In the genomic region with DNA sequence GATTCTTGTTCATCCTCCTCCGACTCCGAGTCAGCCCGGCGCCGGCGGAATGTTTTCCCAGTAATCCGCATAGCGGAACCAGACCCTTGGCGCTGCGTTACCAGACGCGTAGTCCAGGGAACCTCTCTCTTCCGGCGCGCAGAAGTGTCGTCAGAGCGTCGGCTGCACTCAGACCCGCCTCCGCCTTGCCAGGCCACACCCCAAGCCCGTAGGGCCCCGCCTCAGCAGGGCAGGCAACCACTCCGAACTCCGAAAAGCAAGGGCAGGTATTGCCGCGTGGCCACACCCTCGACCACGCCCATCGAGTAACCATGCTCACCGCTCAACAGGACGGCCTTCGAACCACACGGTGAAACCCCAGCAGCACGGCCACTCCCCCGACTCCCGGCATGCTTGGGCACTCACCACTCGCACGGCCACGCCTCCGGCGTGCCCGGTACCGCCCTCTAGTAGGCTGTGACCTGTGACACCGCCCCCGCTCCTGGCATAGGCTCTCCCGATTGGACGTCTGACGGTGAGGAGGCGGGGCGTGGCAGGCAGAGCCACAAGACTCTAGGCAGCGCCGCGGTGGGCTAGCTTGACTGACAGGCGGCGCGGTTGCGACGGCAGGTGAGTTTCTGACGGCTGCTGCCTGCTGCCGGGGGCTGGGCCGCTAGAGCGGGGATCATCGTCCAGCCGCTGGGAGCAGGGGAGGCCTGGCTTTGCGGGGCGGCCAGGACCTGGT, we compare ENCODE assay signal across 8 mouse cellular contexts. TPM values are rescaled to one million over a fixed set of nuclear protein-coding genes. Genes with fewer than 3 reads are reported as not detected.
A peak's percentile ranks its signal among the peaks of the same experiment; 100 is the strongest.
DNase-seq lines count a peak whose midpoint lies in the region; ATAC-seq and TF ChIP-seq lines count a peak whose summit lies in the region.

A gene (minus strand): TSS at position 412 of the 724 bp plus-strand sequence.
A gene (plus strand): TSS at position 490 of the 724 bp plus-strand sequence.

- H3K27me3 ChIP-seq in forebrain, embryonic 10.5 days (ENCODE audit: poor library complexity, severe bottlenecking) = no peaks in the 10 kb centered on the region
- H3K27me3 ChIP-seq in heart, embryonic 15.5 days = no peaks in the 10 kb centered on the region
- H3K27me3 ChIP-seq in liver, embryonic 14.5 days (ENCODE audit: control insufficient read depth, insufficient read depth, low read length) = no peaks in the 10 kb centered on the region
- no peaks in the 10 kb centered on the region for H3K27me3 ChIP-seq in neural tube, embryonic 11.5 days (ENCODE audit: control insufficient read depth, insufficient read depth, low read length)
- H3K27me3 ChIP-seq in stomach, postnatal 0 days (ENCODE audit: control insufficient read depth, insufficient read depth, low read length) = no peaks in the 10 kb centered on the region

- no peak for TF ChIP-seq EP300 in liver, embryonic 14.5 days (IDR thresholded peaks at IDR 0.05; ENCODE audit: low read depth)
- TF ChIP-seq EP300 in stomach, postnatal 0 days (optimal IDR thresholded peaks at IDR 0.05) = no peak

- peak within 1 kb of the TSS; percentile 72 for H3K9ac ChIP-seq in heart, embryonic 15.5 days
- H3K9ac ChIP-seq in liver, embryonic 14.5 days (replicated peaks) = peak within 1 kb of the TSS; percentile 83
- peak within 1 kb of the TSS; percentile 50 for H3K9ac ChIP-seq in neural tube, embryonic 11.5 days (ENCODE audit: low read length)
- H3K9ac ChIP-seq in stomach, postnatal 0 days (ENCODE audit: low read length) = peak within 1 kb of the TSS; percentile 71

- DNase-seq in CD8-positive naive resting alpha-beta T cell, adult 2 months (ENCODE audit: low read depth in 2 of 2, low spot score in 2 of 2) = peak; percentile 99 to 100
- peak; percentile 97 for DNase-seq in c-Kit-positive CD71-negative TER-119-negative erythroid progenitor cells, embryonic 14.5 days (ENCODE audit: low read depth)
- peak; percentile 100 for DNase-seq in forebrain, embryonic 10.5 days (ENCODE audit: extremely low spot score, low spot score)
- peak; percentile 100 for DNase-seq in kidney, postnatal 25 days
- peak; percentile 98 to 99 (median 99) for DNase-seq in liver, embryonic 14.5 days (ENCODE audit: low read depth in 3 of 3, low spot score in 3 of 3)
- DNase-seq in neural tube, embryonic 11.5 days (ENCODE audit: low spot score) = peak; percentile 100
- peak; percentile 100 for DNase-seq in stomach, postnatal 0 days (ENCODE audit: low spot score)

- TF ChIP-seq CTCF in liver, embryonic 14.5 days (IDR thresholded peaks at IDR 0.05; ENCODE audit: low read depth) = peak; percentile 38; the same call in 1 of the 2 replicates
- TF ChIP-seq CTCF in stomach, postnatal 0 days (IDR thresholded peaks at IDR 0.05; ENCODE audit: low read depth) = peak; percentile 55

- peak within 1 kb of the TSS; percentile 78 for H3K4me2 ChIP-seq in heart, embryonic 15.5 days
- H3K4me2 ChIP-seq in liver, embryonic 14.5 days (ENCODE audit: low read depth) = peak within 1 kb of the TSS; percentile 85
- H3K4me2 ChIP-seq in neural tube, embryonic 11.5 days (ENCODE audit: low read depth) = peak within 1 kb of the TSS; percentile 57
- peak within 1 kb of the TSS; percentile 90 for H3K4me2 ChIP-seq in stomach, postnatal 0 days (replicated peaks; ENCODE audit: low read depth)

- H3K4me1 ChIP-seq in forebrain, embryonic 10.5 days = peaks cover 38% of the 10 kb centered on the region
- peaks cover 36% of the 10 kb centered on the region for H3K4me1 ChIP-seq in heart, embryonic 15.5 days (replicated peaks)
- peaks cover 8 to 10% of the 10 kb centered on the region in 2 experiments; a peak in 3 of 4 replicates for H3K4me1 ChIP-seq in liver, embryonic 14.5 days (replicated peaks; ENCODE audit: control insufficient read depth in 2 of 2, insufficient read depth in 2 of 2, low read length in 1 of 2)
- peaks cover 2% of the 10 kb centered on the region; the same call in 1 of the 2 replicates for H3K4me1 ChIP-seq in neural tube, embryonic 11.5 days (ENCODE audit: control insufficient read depth, insufficient read depth, low read length)
- H3K4me1 ChIP-seq in stomach, postnatal 0 days (replicated peaks; ENCODE audit: control insufficient read depth, insufficient read depth) = peaks cover 8% of the 10 kb centered on the region; the same call in 1 of the 2 replicates

- no peaks in the 10 kb centered on the region for H3K9me3 ChIP-seq in forebrain, embryonic 10.5 days
- no peaks in the 10 kb centered on the region for H3K9me3 ChIP-seq in heart, embryonic 15.5 days (replicated peaks)
- no peaks in the 10 kb centered on the region for H3K9me3 ChIP-seq in liver, embryonic 14.5 days (ENCODE audit: control insufficient read depth, low read length)
- no peaks in the 10 kb centered on the region for H3K9me3 ChIP-seq in neural tube, embryonic 11.5 days (ENCODE audit: control insufficient read depth, low read length)
- H3K9me3 ChIP-seq in stomach, postnatal 0 days (ENCODE audit: control insufficient read depth, low read length) = no peaks in the 10 kb centered on the region

- peaks cover 32% of the 10 kb centered on the region for H3K36me3 ChIP-seq in forebrain, embryonic 10.5 days (replicated peaks)
- H3K36me3 ChIP-seq in heart, embryonic 15.5 days = peaks cover 21% of the 10 kb centered on the region; the same call in 1 of the 2 replicates
- H3K36me3 ChIP-seq in liver, embryonic 14.5 days (replicated peaks; ENCODE audit: control insufficient read depth, insufficient read depth, low read depth) = peaks cover 4% of the 10 kb centered on the region
- peaks cover 9% of the 10 kb centered on the region for H3K36me3 ChIP-seq in neural tube, embryonic 11.5 days (ENCODE audit: control insufficient read depth, insufficient read depth, low read length)
- 0 out of 2 replicates have a peak, but pooled peaks cover 4% of the 10 kb centered on the region for H3K36me3 ChIP-seq in stomach, postnatal 0 days (ENCODE audit: control insufficient read depth, insufficient read depth, low read length)

- H3K27ac ChIP-seq in forebrain, embryonic 10.5 days = peak within 1 kb of the TSS; percentile 80
- H3K27ac ChIP-seq in heart, embryonic 15.5 days = peak within 1 kb of the TSS; percentile 73
- H3K27ac ChIP-seq in liver, embryonic 14.5 days = no peak within 1 kb of the TSS; the same call in 1 of the 2 replicates
- no peak within 1 kb of the TSS for H3K27ac ChIP-seq in neural tube, embryonic 11.5 days (ENCODE audit: low read depth, low read length)
- H3K27ac ChIP-seq in stomach, postnatal 0 days (replicated peaks) = peak within 1 kb of the TSS; percentile 81

- ATAC-seq in heart, embryonic 15.5 days (replicated peaks; ENCODE audit: insufficient number of reproducible peaks, insufficient read depth, low FRiP score, low read depth) = peak; percentile 99
- peak; percentile 95 for ATAC-seq in liver, embryonic 14.5 days (ENCODE audit: insufficient read depth)
- ATAC-seq in neural tube, embryonic 11.5 days (ENCODE audit: insufficient read depth, low FRiP score, low TSS enrichment) = peak; percentile 95
- peak; percentile 98 for ATAC-seq in stomach, postnatal 0 days (ENCODE audit: low FRiP score, low TSS enrichment)

- peak within 1 kb of the TSS; percentile 75 for H3K4me3 ChIP-seq in forebrain, embryonic 10.5 days
- H3K4me3 ChIP-seq in heart, embryonic 15.5 days = peak within 1 kb of the TSS; percentile 84
- peak within 1 kb of the TSS; percentile 85 to 88 for H3K4me3 ChIP-seq in liver, embryonic 14.5 days (ENCODE audit: insufficient read depth in 1 of 2, low read depth in 2 of 2, low read length in 2 of 2)
- peak within 1 kb of the TSS; percentile 85 for H3K4me3 ChIP-seq in neural tube, embryonic 11.5 days (ENCODE audit: low read depth, low read length)
- H3K4me3 ChIP-seq in stomach, postnatal 0 days (ENCODE audit: low read depth, low read length) = peak within 1 kb of the TSS; percentile 73

- WGBS in forebrain, embryonic 10.5 days = under 1% methylated on average over 66 of the region's 66 CpGs
- under 1% methylated on average over 66 of the region's 66 CpGs for WGBS in heart, embryonic 15.5 days
- WGBS in liver, embryonic 14.5 days (ENCODE audit: insufficient replicate concordance) = under 1% methylated on average over 66 of the region's 66 CpGs
- under 1% methylated on average over 65 of the region's 66 CpGs for WGBS in neural tube, embryonic 11.5 days
- WGBS in stomach, postnatal 0 days = under 1% methylated on average over 64 of the region's 66 CpGs

RNA-seq across cellular contexts. Expression of the first gene that starts in this region (rescaled TPM):
- 61.9 and 62.0 TPM in 2 replicates for polyA plus RNA-seq in forebrain, embryonic 10.5 days (2016; fragmentation: Nextera tagmentation; extraction: Ambion mirVana)
- 33.3 and 38.4 TPM in 2 replicates for polyA plus RNA-seq in heart, embryonic 15.5 days (2015; fragmentation: Nextera tagmentation; extraction: Ambion mirVana)
- polyA plus RNA-seq in liver, embryonic 14.5 days (2012; rRNA removed) = 13.2 and 24.4 TPM in 2 replicates
- 22.2 and 25.7 TPM in 2 replicates for polyA plus RNA-seq in liver, embryonic 14.5 days (2014; fragmentation: Nextera tagmentation; extraction: Ambion mirVana)
- polyA plus RNA-seq in neural tube, embryonic 11.5 days (2014; fragmentation: Nextera tagmentation; extraction: Ambion mirVana) = 62.4 and 70.7 TPM in 2 replicates
- polyA plus RNA-seq in stomach, postnatal 0 days (2015; fragmentation: Nextera tagmentation; extraction: Ambion mirVana) = 29.5 TPM in 2 replicates

RNA-seq across cellular contexts. Expression of the second gene that starts in this region (rescaled TPM):
- 18.0 and 18.1 TPM in 2 replicates for polyA plus RNA-seq in forebrain, embryonic 10.5 days (2016; fragmentation: Nextera tagmentation; extraction: Ambion mirVana)
- polyA plus RNA-seq in heart, embryonic 15.5 days (2015; fragmentation: Nextera tagmentation; extraction: Ambion mirVana) = 38.5 and 42.9 TPM in 2 replicates
- polyA plus RNA-seq in liver, embryonic 14.5 days (2012; rRNA removed) = 2.5 and 2.7 TPM in 2 replicates
- 2.7 and 3.2 TPM in 2 replicates for polyA plus RNA-seq in liver, embryonic 14.5 days (2014; fragmentation: Nextera tagmentation; extraction: Ambion mirVana)
- polyA plus RNA-seq in neural tube, embryonic 11.5 days (2014; fragmentation: Nextera tagmentation; extraction: Ambion mirVana) = 17.9 and 18.2 TPM in 2 replicates
- polyA plus RNA-seq in stomach, postnatal 0 days (2015; fragmentation: Nextera tagmentation; extraction: Ambion mirVana) = 8.9 and 9.0 TPM in 2 replicates

Comparison
In these comparisons a context has a peak if more than half of its experiments do, and no peak if none do; other contexts are left out.
1. H3K27ac ChIP-seq: peak in forebrain, embryonic 10.5 days (single experiment), heart, embryonic 15.5 days (single experiment) and stomach, postnatal 0 days (single experiment); none in liver, embryonic 14.5 days (single experiment) and neural tube, embryonic 11.5 days (single experiment).
2. Peak in every context shown above with its lines, with median percentiles within 50 percentile points of each other: DNase-seq, H3K4me3 ChIP-seq, ATAC-seq, H3K4me2 ChIP-seq and H3K9ac ChIP-seq.